Mouse (Mus musculus) kidney, postnatal 36 days (tissue): Measurements from ENCODE around the gene Art1.
A peak's percentile ranks its signal among the peaks of the same experiment; 100 is the strongest.

ENCODE experiments used
- DNase-seq, 2 experiments: peaks; one replicate each; pipeline ENCODE4 v3.0.0; 2021 to 2022; ENCODE audit warnings: mixed read lengths in 2 of 2

Art1 gene

DNA sequence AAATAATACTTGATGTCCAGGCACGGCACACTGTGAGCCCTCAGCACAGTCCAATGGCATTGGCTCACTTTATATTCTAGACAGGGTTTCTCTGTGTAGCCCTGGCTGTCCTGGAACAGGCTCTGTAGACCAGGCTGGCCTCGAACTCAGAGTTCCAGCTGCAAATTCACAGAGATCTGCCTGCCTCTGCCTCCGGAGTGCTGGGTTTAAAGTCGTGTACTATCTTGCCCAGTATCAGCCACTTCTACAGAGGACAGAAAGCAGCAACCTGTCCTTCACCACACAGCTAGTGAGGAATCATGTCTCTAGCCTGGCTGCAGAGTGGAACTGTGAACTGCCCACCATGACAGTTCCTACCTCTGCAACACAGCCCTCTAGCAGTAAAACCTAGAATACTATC lies 8.2 kb downstream of the Art1 start:
- DNase-seq: no peak

DNA sequence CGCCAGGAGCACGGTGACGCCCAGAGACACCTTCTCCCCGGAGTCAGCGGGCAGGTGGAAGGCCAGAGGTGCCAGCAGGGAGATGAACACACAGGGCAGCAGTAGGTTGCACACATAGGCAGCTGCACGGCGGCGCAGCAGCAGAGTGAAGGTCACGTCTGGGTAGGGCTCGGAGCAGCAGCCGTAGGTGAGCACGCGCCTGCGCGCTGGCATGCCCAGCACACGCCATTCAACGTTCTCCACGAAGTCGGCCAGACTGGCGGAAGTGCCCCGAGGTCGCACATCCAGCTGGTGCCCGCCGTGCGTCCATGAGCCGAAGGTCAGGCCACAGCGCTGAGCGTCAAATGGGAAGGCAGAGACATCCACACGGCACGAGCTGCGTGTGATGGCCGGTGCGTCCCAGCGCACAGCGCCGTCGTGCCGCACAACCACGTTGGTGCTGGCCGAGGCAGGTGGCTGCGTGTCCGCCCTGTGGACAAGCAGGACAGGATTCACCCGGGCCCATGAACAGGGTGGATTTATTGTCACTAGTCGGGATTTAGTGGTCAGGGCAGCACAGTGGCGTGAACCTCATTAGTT lies 11.7 kb downstream of the Art1 start:
- no peak for DNase-seq

DNA sequence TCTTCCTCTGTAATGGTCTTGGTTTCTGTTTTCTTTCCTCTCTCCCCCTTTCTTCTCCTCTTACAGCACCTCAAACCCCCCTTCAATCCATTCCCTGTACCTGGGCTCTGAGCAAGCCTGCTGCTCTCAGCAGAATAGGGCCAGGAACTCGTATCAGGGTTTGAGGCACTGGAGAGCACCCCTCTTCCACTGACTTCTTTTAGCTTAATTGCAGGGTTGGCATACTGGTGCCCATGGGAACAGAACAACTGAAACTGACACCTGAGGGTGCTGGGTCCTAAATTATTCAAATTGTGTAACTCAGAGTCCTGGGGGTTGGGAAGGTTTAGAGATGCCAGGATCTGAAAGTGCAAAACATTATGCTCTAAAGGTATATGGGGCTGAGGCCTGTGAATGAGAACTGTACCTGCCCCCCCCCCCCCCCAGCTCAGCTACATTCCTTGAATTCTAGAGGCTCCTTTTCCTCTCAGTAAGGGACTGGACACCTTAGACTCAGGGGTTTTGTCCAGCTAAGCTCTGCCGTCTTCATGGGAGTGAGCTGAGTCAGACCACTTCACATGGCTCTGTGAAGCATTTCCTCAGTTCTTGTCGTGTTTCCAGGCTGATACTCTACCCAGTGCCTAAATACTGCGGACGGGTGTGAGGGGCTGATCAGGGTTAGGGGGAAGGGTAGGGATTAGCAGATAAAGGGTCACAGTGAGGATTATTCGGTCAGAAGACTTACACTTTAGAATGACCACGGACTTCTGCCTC lies 15.2 kb downstream of the Art1 start, which contains the start of gene Chrna10:
Gene Chrna10 (minus strand): TSS at position 250 of the 753 bp plus-strand sequence.
- DNase-seq: no peak

GRCm38 (mm10) chr7:102117382-102117781 lies 15.8 kb downstream of the Art1 start:
- no peak for DNase-seq

GRCm38 (mm10) chr7:102120326-102120725 lies 18.8 kb downstream of the Art1 start:
- DNase-seq: no peak

- DNase-seq: peak; percentile 32 to 51
Measured at GRCm38 (mm10) chr7:102132395-102132794, 30.9 kb downstream of the Art1 start.

DNA sequence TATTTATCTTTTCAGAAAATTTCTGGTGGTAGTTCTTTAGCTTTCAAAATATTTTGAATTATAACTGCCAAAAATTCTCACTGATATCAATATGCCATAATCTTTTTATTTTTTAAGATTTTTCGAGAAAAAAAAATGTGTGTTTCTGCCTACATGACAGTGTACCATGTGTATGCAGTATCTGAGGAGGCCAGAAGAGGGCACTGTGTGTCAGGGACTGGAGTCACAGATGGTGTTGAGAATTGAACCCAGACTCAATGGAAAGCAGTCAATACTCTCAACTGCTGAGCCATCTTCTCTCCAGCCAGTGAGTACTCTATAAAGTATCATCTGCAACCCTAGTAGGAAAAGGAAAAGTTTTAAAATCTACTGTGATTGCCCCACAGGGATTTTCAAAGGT lies 35.9 kb downstream of the Art1 start:
- DNase-seq: peak; percentile 36 to 72

- DNase-seq: no peak
Measured at GRCm38 (mm10) chr7:102137898-102138297, 36.4 kb downstream of the Art1 start.

- no peak for DNase-seq
Measured at GRCm38 (mm10) chr7:102153691-102154090, 52.1 kb downstream of the Art1 start.
